Mouse (Mus musculus) thymus, postnatal 36 days (tissue): ENCODE measurements around the gene Ntrk3.

Source experiments
- DNase-seq, 2 experiments: peaks; one replicate each; pipeline ENCODE4 v3.0.0; 2022; ENCODE audit warnings: mixed read lengths in 2 of 2

The Ntrk3 gene

DNA sequence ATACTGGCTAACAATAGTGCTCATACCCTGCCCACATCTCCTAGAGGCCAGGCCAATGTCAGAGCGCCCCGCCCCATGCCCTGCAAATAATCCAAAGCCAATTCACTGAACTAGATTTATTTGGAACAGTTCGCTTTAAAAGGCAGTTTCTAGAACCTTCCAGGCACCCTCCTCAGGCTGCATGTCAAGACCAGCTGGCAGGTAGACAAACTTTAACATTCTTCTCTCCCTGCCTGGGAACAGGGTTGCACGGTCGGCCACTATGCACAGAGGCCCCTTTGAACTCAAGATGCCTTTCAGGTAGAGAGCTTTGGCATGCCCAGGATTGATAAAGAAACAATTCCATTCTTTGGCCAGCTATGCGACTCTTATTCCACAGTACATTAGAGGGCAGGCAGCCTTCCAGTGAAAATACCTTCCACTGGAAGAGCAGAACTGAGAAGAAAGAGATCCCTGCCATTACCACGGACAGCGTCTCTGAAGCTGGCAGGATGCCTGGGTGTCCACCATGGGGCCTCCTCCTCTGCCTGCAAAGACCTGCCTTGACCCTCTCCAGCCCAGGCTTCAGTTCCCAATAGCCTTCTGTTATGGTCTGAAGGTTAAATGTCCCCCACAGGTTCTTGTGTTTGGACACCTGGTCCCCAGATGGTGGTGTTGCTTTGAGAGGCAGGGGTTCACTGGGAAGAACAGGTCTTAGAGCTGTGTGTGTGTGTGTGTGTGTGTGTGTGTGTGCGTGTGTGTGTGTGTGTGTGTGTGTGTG, 298.3 kb downstream of the Ntrk3 start:
- DNase-seq, result no peak

DNA sequence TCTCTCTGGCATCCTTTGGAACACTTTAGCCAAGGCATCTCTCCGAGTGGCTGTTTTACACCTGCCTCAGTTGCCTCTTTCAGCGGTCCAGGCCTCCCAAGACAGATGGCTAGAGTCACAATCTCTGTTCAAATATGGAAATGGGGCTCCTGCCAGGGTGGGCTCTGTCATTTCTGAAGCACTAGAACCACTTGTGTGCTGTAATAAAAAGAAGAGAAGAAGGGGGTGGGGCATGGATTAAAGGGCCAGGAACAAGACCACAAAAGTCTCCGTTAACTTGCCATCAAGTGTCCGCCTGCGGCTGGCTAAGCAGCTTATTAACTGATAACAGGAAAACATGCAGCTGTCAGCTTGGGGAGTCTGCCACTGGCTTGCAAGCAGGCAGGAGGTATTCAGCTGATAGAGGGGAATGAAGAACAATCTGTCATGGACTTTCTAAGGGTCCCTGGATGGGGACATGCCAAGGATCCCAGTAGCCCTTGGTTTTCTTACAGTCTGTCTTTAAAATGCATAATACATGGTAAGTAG, 304.1 kb downstream of the Ntrk3 start:
- DNase-seq, result no peak

- DNase-seq, result no peak
These were observed 306.2 kb downstream of the Ntrk3 start for GRCm38 (mm10) chr7:78431611-78432010.

DNA sequence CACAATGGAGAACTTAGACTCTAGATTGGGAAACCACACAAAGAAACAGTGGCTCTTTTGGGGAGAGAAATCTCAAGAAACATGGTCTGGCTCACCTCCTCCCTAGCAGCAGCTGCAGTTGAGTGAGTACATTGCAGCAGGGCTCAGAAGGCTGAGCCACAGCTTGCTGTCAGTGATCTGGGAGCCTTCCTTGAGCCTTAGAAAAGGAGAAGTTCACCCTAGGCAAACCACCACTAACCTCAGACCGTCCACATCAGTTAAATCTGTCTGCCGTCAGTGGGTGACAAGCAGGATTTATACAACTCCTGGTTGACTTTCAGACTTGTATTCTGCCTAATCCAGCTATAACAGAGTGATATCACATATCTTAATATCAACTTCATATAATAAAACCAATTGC, 325.6 kb downstream of the Ntrk3 start:
- DNase-seq, result no peak

DNA sequence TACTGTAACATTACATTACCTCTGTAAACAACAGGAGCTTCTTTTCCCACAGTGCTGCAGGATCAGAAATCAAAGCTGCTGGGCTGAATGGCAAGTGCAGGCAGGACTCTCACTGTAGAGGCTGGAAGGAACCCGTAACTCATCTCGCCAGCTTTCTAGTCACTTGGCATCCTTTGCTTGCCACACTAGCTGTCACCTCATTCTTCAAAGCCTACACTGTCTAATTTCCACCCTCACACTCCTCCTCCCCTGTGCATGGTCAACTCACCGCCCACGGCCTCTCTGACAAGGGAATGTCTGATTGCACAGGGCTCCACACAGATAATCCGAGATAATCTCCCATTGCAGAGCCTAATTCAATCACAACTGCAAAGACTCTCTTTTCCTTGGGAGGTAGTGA, 327.8 kb downstream of the Ntrk3 start:
- no peak for DNase-seq

DNA sequence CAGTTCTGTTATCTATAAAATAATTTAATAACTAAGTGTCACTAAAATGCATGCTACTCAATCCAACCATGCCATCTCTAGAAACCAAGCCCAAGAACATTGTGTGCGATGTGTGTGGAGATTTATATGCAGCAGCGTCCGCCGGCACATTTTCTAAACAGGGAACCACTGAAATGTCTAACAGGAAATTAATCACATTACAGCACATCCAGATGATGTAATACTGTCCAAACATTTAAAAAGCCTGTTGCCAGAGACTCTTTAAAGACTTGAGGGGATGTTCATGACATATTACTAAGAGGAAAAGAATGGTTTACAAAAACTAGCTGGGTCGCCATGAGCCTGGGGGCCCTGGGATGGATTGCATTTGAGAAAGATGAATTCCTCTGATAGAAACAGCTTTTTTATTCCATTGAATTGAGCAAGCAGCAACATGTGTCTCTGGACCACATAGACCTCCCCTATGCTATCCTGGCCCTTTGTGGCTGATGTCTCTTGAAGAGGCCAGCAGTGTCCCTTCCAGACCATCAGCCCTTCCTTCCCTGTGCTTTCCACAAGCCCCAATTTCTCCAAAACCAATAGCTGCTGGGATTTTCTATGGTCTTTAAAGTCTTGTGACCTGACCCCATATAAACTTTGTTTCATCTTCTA, 331.0 kb downstream of the Ntrk3 start:
- no peak for DNase-seq

- DNase-seq, result no peak
These were observed 333.3 kb downstream of the Ntrk3 start for GRCm38 (mm10) chr7:78404481-78404880.

DNA sequence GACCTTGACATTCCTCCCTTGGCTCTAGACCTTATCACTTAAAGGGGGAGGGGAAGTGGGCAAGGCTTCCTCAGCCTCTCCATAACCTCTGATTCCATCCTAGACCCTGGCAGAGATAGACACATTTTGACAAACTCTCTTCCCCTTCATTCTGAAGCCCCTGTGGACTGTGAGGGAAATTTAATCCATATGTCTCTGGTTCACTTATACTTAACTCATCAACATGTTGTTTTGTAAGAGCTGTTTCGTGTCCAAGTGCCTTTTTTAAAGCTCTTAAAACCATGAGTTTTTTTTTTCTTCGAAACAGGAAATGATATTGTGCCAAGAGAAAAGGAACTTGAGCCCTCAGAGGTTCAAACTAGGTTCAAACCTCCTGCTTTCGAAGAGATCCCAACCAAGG, 335.3 kb downstream of the Ntrk3 start:
- DNase-seq, result no peak

- DNase-seq, result no peak
These were observed 337.6 kb downstream of the Ntrk3 start for GRCm38 (mm10) chr7:78400219-78400618.

DNA sequence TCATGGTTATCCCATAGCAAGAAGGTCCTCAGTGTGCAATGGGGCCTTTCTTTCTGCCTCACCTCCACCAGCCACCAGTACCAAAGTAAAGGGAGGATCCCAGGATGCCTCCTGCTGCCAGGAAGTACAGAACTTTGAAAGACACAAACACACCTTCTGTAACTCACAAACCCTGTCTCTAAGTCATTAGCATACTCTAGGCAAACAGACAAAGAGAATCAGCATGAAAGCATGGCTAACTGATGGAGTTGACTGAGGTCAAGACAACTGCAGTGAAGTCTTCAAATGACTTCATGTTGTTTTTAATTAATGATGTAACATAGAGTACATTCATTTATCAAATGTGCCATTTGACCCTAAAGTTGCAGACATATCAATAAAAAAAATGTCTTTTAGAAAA, 339.4 kb downstream of the Ntrk3 start:
- DNase-seq, result no peak

DNA sequence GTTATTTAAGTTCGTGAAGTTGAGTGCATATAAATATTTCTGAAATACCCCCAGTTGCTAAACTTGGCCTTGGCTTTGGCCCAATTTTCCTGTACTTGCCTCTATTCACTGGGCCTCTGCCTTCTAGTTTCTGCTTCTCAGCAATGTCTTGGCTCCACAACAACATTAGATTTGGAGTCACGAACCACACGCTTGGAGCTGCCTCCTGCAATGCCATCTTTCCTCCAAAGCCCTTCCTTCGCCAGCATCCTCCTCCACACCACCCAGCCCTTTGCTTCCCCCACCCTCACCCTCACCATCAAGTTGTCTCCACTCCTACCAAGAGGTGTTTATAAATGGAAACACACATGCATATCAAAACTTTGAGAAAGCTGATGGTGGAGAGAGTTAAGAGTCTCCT, 340.6 kb downstream of the Ntrk3 start:
- DNase-seq, result no peak

DNA sequence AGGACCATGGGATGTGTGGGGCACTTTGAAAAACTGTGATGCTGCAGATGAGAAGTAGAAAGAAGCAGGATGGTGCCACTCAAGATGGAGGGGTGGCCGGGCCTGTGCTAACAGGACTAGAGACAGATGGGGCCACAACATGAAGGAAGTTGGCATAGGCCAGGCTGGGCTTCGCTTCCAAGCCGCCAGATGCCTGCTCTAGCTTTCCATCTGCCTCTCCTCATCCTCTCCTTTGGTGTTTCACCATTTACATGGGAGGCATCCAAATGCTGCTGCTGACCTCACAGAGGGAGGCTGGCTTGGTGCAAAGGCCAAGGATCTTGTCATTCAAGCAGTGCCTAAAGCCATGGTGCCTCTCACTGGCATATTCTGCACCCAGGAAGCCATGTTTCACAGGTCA, 347.8 kb downstream of the Ntrk3 start:
- no peak for DNase-seq

DNA sequence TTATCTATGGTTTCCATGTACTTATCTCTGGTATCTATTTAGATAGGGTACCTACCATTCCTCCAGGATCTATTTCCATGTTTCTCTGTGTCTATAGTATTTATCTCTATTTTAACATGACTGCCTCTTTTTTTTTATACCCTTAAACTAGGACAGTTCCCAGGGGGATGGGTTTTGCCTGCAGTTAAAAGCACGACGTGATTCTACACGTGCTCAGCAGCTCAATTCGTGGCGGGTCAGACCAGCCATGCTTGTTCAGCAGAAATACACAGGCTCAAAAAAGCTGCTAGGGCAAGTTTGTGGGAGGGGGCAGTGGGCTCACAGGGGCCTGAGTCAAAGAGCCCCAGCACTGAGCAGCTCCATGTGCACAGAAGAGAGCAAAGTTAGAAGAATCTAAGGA, 349.7 kb downstream of the Ntrk3 start:
- DNase-seq, result no peak

GRCm38 (mm10) chr7:78385971-78386370, 351.8 kb downstream of the Ntrk3 start:
- DNase-seq, result no peak

- DNase-seq, result no peak
These were observed 353.7 kb downstream of the Ntrk3 start for GRCm38 (mm10) chr7:78384111-78384510.

DNA sequence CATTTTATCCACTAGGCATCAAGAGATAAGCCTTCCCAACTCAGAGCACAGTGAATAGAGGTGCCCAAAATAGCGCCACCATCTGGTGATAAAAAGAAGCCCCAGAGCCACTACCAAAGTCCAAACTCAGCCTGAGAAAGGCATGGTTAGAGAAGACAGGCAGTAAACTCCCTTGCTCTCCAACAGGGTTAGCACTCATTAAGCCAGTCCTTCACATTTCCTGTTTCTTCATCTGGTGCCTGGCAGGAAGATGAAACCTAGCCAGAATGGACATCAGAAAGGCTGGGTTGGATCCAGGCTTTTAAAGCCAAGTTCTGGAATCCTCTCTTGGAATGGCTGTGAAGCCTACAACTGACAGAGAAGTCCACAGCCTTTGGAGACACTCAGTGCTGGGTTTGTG, 355.7 kb downstream of the Ntrk3 start:
- DNase-seq, result no peak

- DNase-seq, result no peak
These were observed 358.0 kb downstream of the Ntrk3 start for GRCm38 (mm10) chr7:78379784-78380183.

DNA sequence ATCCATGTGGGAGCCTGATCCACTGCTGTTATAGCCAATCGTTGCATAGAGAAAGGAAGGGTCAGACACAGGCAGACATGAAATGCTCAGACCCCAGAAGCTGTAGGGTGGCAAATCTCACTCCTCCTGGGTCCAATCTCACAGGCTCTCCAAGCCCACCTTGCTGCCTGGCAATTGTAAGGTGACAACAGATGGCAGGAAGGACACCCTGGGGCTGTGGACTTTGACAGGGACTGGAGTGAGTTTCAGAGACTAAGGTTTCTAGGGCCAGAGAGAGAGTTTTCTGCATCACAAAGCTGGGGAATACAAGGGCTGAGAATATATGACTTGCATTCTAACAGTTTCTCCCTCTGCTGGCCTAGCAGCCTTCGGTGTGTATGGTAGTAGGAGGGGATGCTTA, 359.5 kb downstream of the Ntrk3 start:
- DNase-seq, result no peak

- no peak for DNase-seq
These were observed 360.9 kb downstream of the Ntrk3 start for GRCm38 (mm10) chr7:78376875-78377274.

GRCm38 (mm10) chr7:78361341-78362309, 376.2 kb downstream of the Ntrk3 start:
- DNase-seq, result no peak

DNA sequence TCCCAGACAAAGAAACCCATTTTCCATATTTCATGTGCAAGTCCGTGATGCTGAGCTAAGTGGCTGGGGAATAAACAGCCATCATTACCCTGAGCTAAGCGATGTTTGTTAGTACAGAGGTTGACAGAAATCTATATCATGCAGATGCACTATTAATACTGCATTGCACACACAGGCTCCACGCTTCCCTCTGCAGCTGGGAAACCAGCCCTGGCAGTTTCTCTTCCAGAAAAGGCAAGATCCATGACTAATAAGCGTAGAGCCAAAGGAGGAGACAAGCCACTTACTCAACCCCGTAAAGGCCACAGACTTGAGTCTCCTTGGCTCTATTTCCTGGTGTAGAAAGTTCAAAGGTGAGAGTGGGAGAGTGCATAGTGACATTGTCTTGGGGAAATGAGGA, 390.3 kb downstream of the Ntrk3 start:
- no peak for DNase-seq

GRCm38 (mm10) chr7:78333422-78333821, 404.4 kb downstream of the Ntrk3 start:
- no peak for DNase-seq

- no peak for DNase-seq
These were observed 409.5 kb downstream of the Ntrk3 start for GRCm38 (mm10) chr7:78328301-78328700.
